Mouse (Mus musculus) liver, embryonic 14.5 days (tissue): ENCODE results near the gene Fgl2.

ENCODE experiments used
- CTCF ChIP-seq: IDR thresholded peaks from 2 replicates; pipeline ENCODE4 v1.5.1; 2016; ENCODE audit warnings: antibody characterized with exemption, low read depth, control low read depth
- EP300 ChIP-seq: IDR thresholded peaks from 2 replicates; pipeline ENCODE4 v1.6.1; 2016; ENCODE audit warnings: antibody characterized with exemption, low read depth

GRCm38 (mm10) chr5:21394562-21394961, 22.1 kb downstream of the Fgl2 start:
- TF ChIP-seq CTCF (no peak), EP300 (no peak)
